Mouse (Mus musculus) bone marrow, adult 2 months (tissue): Measurements from ENCODE around the gene Myadml2. TPM values are rescaled to one million over a fixed set of nuclear protein-coding genes. Genes with fewer than 3 reads are reported as not detected.

Experiments used
- H3K27ac ChIP-seq: fragments of 200-500 bp; 2 replicates; pipeline ENCODE4 v1.5.1; 2012; ENCODE audit warnings: low read depth, mild to moderate bottlenecking, control low read depth, inconsistent platforms, low read length; ENCODE audit not compliant: control insufficient read depth, poor library complexity, insufficient read depth
- H3K4me1 ChIP-seq: fragments of 200-500 bp; 2 replicates; pipeline ENCODE4 v1.6.1; 2011; ENCODE audit warnings: low read length; ENCODE audit not compliant: control insufficient read depth, insufficient read depth
- H3K4me3 ChIP-seq: fragments of 200-500 bp; replicated peaks from 2 replicates; pipeline ENCODE3; 2011; ENCODE audit warnings: mild to moderate bottlenecking, low read depth, low read length, control low read depth; ENCODE audit not compliant: control insufficient read depth
- CTCF ChIP-seq: fragments of 200-500 bp; IDR thresholded peaks from 2 replicates; pipeline ENCODE4 v1.5.1; 2011; ENCODE audit warnings: low read length, control low read depth; ENCODE audit not compliant: control insufficient read depth, insufficient read depth
- POLR2A ChIP-seq: fragments of 200-500 bp; IDR thresholded peaks from 2 replicates; pipeline ENCODE4 v1.6.1; 2011; ENCODE audit warnings: low read depth, mild to moderate bottlenecking, control low read depth, low read length, borderline replicate concordance; ENCODE audit not compliant: control insufficient read depth
- WGBS: fragments of 180-500 bp; shearing (Covaris S2); methylation state at CpG from one replicate; pipeline ENCODE4 v1.1.7; 2018; 5-methylcytosine and 5-hydroxymethylcytosine counted together
- polyA plus RNA-seq: library from polyadenylated mRNA; stranded (reverse); fragments of >200 nt; gene quantifications from 2 replicates; pipeline ENCODE4 v1.2.4, GENCODE M21; 2011; ENCODE audit warnings: low replicate concordance; ENCODE audit not compliant: missing spikeins, insufficient read depth, insufficient read length

Gene Myadml2
- polyA plus RNA-seq, 1 experiment: 6.7 TPM

- peak; percentile 86 for TF ChIP-seq CTCF
- no peak for TF ChIP-seq POLR2A
- H3K27ac ChIP-seq: peak overlapping the region; percentile 95
- peaks cover 10% of the 10 kb centered on the region for H3K4me1 ChIP-seq
- WGBS: 11% methylated on average over 30 of the region's 30 CpGs
- H3K4me3 ChIP-seq: peak overlapping the region; percentile 85
Measured at GRCm38 (mm10) chr11:120623961-120624679, 23.8 kb downstream of the Myadml2 start.

GRCm38 (mm10) chr11:120622805-120623204 lies 25.2 kb downstream of the Myadml2 start:
- Histone ChIP-seq H3K4me1 (peaks cover 7% of the 10 kb centered on the region), H3K27ac (no peak overlapping the region), H3K4me3 (no peak overlapping the region)
- TF ChIP-seq CTCF (no peak), POLR2A (no peak)
- WGBS: 89% methylated on average over 6 of the region's 6 CpGs

GRCm38 (mm10) chr11:120620195-120620594 lies 27.8 kb downstream of the Myadml2 start:
- H3K27ac ChIP-seq: no peak overlapping the region
- H3K4me1 ChIP-seq: peaks cover 3% of the 10 kb centered on the region
- TF ChIP-seq POLR2A (no peak), CTCF (no peak)
- 93% methylated on average over 14 of the region's 14 CpGs for WGBS
- H3K4me3 ChIP-seq: no peak overlapping the region

GRCm38 (mm10) chr11:120618619-120619535 lies 29.1 kb downstream of the Myadml2 start:
- TF ChIP-seq POLR2A: no peak
- no peak for TF ChIP-seq CTCF
- peaks cover 2% of the 10 kb centered on the region; the same call in 1 of the 2 replicates for H3K4me1 ChIP-seq
- H3K27ac ChIP-seq: peak overlapping the region; percentile 12; the same call in 1 of the 2 replicates
- WGBS: 93% methylated on average over 25 of the region's 25 CpGs
- no peak overlapping the region for H3K4me3 ChIP-seq

- Histone ChIP-seq H3K4me1 (peaks cover 2% of the 10 kb centered on the region; the same call in 1 of the 2 replicates), H3K4me3 (peak within 1 kb of the TSS; percentile 90), H3K27ac (peak within 1 kb of the TSS; percentile 58)
- TF ChIP-seq CTCF (no peak; the same call in 1 of the 2 replicates), POLR2A (peak; percentile 65; the same call in 1 of the 2 replicates)
- under 1% methylated on average over 56 of the region's 56 CpGs for WGBS
Measured at GRCm38 (mm10) chr11:120617519-120618112, 30.3 kb downstream of the Myadml2 start, which contains the start of gene Pcyt2. Gene Pcyt2 (minus strand): TSS chr11:120617936.

GRCm38 (mm10) chr11:120616617-120617294 lies 31.2 kb downstream of the Myadml2 start:
- TF ChIP-seq POLR2A (no peak), CTCF (no peak)
- Histone ChIP-seq H3K4me1 (peaks cover 2% of the 10 kb centered on the region; the same call in 1 of the 2 replicates), H3K27ac (no peak overlapping the region; the same call in 1 of the 2 replicates), H3K4me3 (peak overlapping the region; percentile 33)
- 36% methylated on average over 4 of the region's 4 CpGs for WGBS

- no peak overlapping the region for H3K4me3 ChIP-seq
- 86% methylated on average over 11 of the region's 11 CpGs for WGBS
- peaks cover 2% of the 10 kb centered on the region; the same call in 1 of the 2 replicates for H3K4me1 ChIP-seq
- TF ChIP-seq POLR2A (no peak), CTCF (no peak)
- H3K27ac ChIP-seq: no peak overlapping the region
Measured at GRCm38 (mm10) chr11:120615606-120616203, 32.3 kb downstream of the Myadml2 start.
